ENCODE assay signal across 22 mouse cellular contexts in the genomic region with DNA sequence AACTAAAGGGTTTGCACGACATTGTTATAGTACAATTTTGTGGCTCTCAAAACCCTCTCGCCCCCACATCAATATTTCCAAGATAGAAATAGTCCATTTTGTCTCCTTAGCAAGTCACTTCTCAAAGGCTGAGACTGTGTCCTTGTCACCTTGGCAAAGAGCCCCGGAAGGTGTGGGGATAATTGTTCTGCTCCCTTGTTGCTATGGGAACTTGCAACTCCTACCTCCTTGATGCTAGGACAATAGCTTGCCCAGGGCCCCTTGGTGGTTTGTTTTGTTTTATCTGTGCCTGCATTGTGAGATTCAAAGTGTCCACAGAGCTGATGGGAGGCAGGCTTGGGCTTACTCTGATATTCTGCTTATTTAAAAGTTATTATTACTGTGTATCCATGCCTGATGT.
DNase-seq lines count a peak whose midpoint lies in the region; ATAC-seq and TF ChIP-seq lines count a peak whose summit lies in the region.
"Had no signal": no experiment of that assay in that cellular context is flagged by ENCODE, and none has a peak within 500 bp of the region (broad histone marks: within the 10 kb centered on the region; RNA-seq: fewer than 3 reads in every experiment).

No protein-coding gene starts in this region.

- H3K36me3 ChIP-seq in forebrain, postnatal 0 days (ENCODE audit: insufficient read depth), result no peaks in the 10 kb centered on the region
- no peaks in the 10 kb centered on the region for H3K36me3 ChIP-seq in forebrain, embryonic 16.5 days (ENCODE audit: control insufficient read depth, insufficient read depth)
- H3K36me3 ChIP-seq: embryonic facial prominence, embryonic 15.5 days; limb, embryonic 10.5 days; liver, embryonic 15.5 days; lung, embryonic 15.5 days; neural tube, embryonic 15.5 days had no signal

- WGBS in forebrain, postnatal 0 days, result 48% methylated on average over 3 of the region's 3 CpGs
- WGBS in forebrain, embryonic 16.5 days, result 39% methylated on average over 3 of the region's 3 CpGs

- no peak overlapping the region for H3K9ac ChIP-seq in forebrain, postnatal 0 days
- H3K9ac ChIP-seq in forebrain, embryonic 16.5 days (replicated peaks; ENCODE audit: low read depth, low read length), result no peak overlapping the region
- H3K9ac ChIP-seq: embryonic facial prominence, embryonic 15.5 days; liver, embryonic 15.5 days; lung, embryonic 15.5 days; neural tube, embryonic 15.5 days had no signal

- peak; percentile 18 for ATAC-seq in forebrain, postnatal 0 days
- no peak for ATAC-seq in forebrain, embryonic 16.5 days
- ATAC-seq: CD4-positive, CD25-positive, alpha-beta regulatory T cell, adult 4 months had no signal

- TF ChIP-seq CTCF in forebrain, postnatal 0 days (IDR thresholded peaks at IDR 0.05; ENCODE audit: low read depth), result no peak

- no peaks in the 10 kb centered on the region for H3K9me3 ChIP-seq in forebrain, postnatal 0 days (ENCODE audit: low read length)
- H3K9me3 ChIP-seq in forebrain, embryonic 16.5 days (ENCODE audit: control insufficient read depth, low read length), result no peaks in the 10 kb centered on the region
- H3K9me3 ChIP-seq: embryonic facial prominence, embryonic 15.5 days; limb, embryonic 10.5 days; liver, embryonic 15.5 days; lung, embryonic 15.5 days; neural tube, embryonic 15.5 days had no signal

- H3K4me3 ChIP-seq in forebrain, postnatal 0 days (ENCODE audit: low read depth, low read length), result no peak overlapping the region
- H3K4me3 ChIP-seq in forebrain, embryonic 16.5 days (replicated peaks; ENCODE audit: low read length), result no peak overlapping the region
- H3K4me3 ChIP-seq: embryonic facial prominence, embryonic 15.5 days; gastrocnemius, adult 2 months; limb, embryonic 10.5 days; liver, embryonic 15.5 days; lung, embryonic 15.5 days; neural tube, embryonic 15.5 days had no signal

- H3K27me3 ChIP-seq in forebrain, postnatal 0 days (ENCODE audit: insufficient read depth, low read length), result no peaks in the 10 kb centered on the region
- H3K27me3 ChIP-seq in forebrain, embryonic 16.5 days (replicated peaks; ENCODE audit: control insufficient read depth, insufficient read depth, low read length), result no peaks in the 10 kb centered on the region
- H3K27me3 ChIP-seq: embryonic facial prominence, embryonic 15.5 days; liver, embryonic 15.5 days; lung, embryonic 15.5 days; neural tube, embryonic 15.5 days had no signal

- H3K27ac ChIP-seq in forebrain, postnatal 0 days (ENCODE audit: low read depth, low read length), result no peak overlapping the region
- no peak overlapping the region for H3K27ac ChIP-seq in forebrain, embryonic 16.5 days (ENCODE audit: low read length)
- H3K27ac ChIP-seq: embryonic facial prominence, embryonic 15.5 days; gastrocnemius, adult 2 months; kidney, postnatal 0 days; limb, embryonic 10.5 days; liver, embryonic 15.5 days; lung, embryonic 15.5 days; neural tube, embryonic 15.5 days had no signal

- no peak for DNase-seq in forebrain, postnatal 0 days
- peak; percentile 26 for DNase-seq in lung, postnatal 10 days
- DNase-seq in lung, postnatal 25 days (ENCODE audit: low spot score), result no peak
- DNase-seq in testis, postnatal 10 days (ENCODE audit: low spot score), result peak; percentile 48
- DNase-seq in testis, postnatal 14 days (ENCODE audit: low spot score), result no peak
- peak; percentile 56 for DNase-seq in retina, postnatal 1 day
- no peak for DNase-seq in embryo, embryonic 10.5 days (ENCODE audit: low spot score)
- DNase-seq: adrenal gland, postnatal 36 days; cerebellum, adult 11-12 months; embryo, embryonic 11 days; gastrocnemius, adult 2 months; kidney, adult 18-20 months; liver; thymus, adult 18-20 months had no signal

- H3K4me1 ChIP-seq in forebrain, postnatal 0 days (ENCODE audit: insufficient read depth), result no peaks in the 10 kb centered on the region
- 0 out of 2 replicates have a peak, but pooled peaks cover 2% of the 10 kb centered on the region for H3K4me1 ChIP-seq in forebrain, embryonic 16.5 days (replicated peaks; ENCODE audit: control insufficient read depth, insufficient read depth, low read length)
- H3K4me1 ChIP-seq: liver, embryonic 15.5 days; lung, embryonic 15.5 days had no signal

- no peak overlapping the region for H3K4me2 ChIP-seq in forebrain, postnatal 0 days (ENCODE audit: low read depth)
- no peak overlapping the region for H3K4me2 ChIP-seq in forebrain, embryonic 16.5 days (ENCODE audit: low read length)
- H3K4me2 ChIP-seq: embryonic facial prominence, embryonic 15.5 days; liver, embryonic 15.5 days; lung, embryonic 15.5 days; neural tube, embryonic 15.5 days had no signal

Comparison
In these comparisons a context has a peak if more than half of its experiments do, and no peak if none do; other contexts are left out.
1. DNase-seq: peak in lung, postnatal 10 days (single experiment), testis, postnatal 10 days (single experiment) and retina, postnatal 1 day (single experiment); none in forebrain, postnatal 0 days (single experiment), lung, postnatal 25 days (single experiment), testis, postnatal 14 days (single experiment) and embryo, embryonic 10.5 days (single experiment).